Mouse (Mus musculus) megakaryocyte, embryonic 14.5 days (primary cell): ENCODE results near the gene Vps13d. TPM values are rescaled to one million over a fixed set of nuclear protein-coding genes. Genes with fewer than 3 reads are reported as not detected.
"Not testable (repeated sequence)": the region's sequence is repeated elsewhere in the genome, so short reads cannot be mapped to it uniquely, and the experiment has no call there.

Source experiments
- H3K27me3 ChIP-seq: replicated peaks from 2 replicates; pipeline ENCODE3; 2012; ENCODE audit warnings: inconsistent platforms
- H3K36me3 ChIP-seq: replicated peaks from 2 replicates; pipeline ENCODE3; 2012; ENCODE audit warnings: low read length, inconsistent platforms, mixed read lengths
- H3K4me1 ChIP-seq: 2 replicates; pipeline ENCODE4 v1.6.1; 2012; ENCODE audit warnings: inconsistent platforms
- H3K4me3 ChIP-seq: replicated peaks from 2 replicates; pipeline ENCODE3; 2012; ENCODE audit warnings: moderate library complexity, mild to moderate bottlenecking, inconsistent platforms
- H3K9me3 ChIP-seq: 2 replicates; pipeline ENCODE4 v1.6.1; 2012; ENCODE audit warnings: inconsistent platforms
- FLI1 ChIP-seq: IDR thresholded peaks from 2 replicates; pipeline ENCODE4 v1.6.1; 2012; ENCODE audit warnings: low read length, inconsistent platforms, mixed read lengths
- GATA1 ChIP-seq: IDR thresholded peaks from 3 replicates; pipeline ENCODE4 v1.6.1; 2012; ENCODE audit warnings: mixed read lengths, low read length, inconsistent platforms, borderline replicate concordance
- polyA plus RNA-seq: library from polyadenylated mRNA; stranded (reverse); fragments of >175 nt; gene quantifications from 2 replicates; pipeline ENCODE4 v1.2.3, GENCODE M21; 2012; ENCODE audit warnings: low replicate concordance; ENCODE audit not compliant: insufficient read depth

The Vps13d gene
- polyA plus RNA-seq, 1 experiment = 20.6 TPM

DNA sequence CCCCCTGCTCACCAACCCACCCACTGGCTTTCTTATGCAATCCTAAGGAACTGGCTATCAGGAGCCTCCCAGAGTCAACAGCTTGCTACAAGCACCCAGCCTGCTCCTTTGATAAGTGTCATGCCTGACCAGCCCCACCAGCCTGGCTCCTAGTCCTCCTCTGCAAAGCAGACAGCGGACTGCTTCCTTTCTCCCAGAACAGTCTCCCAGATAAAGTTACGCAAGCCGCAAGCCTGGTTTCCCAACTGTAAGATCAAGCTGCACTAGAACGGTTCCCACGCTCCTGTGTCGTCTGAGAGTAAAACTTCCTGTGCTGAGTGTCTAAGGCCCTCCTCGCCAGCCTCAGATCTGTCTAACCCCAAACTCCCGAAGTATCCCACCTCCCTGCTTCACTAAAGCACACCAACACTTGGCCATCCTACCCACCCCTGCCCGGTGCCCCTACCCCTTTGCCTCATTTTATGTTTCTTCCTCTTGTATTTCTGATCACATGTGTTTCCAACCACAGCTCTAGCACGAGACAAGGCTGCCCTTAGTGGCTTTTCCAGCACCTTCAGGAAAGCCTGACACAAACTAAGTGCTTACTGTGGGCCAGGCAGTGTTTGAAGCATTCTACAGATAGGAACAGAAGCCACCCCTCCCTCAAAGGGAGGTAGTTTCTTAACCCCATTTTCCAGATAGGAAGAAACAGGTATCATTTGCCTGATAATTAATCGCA, 5.3 kb upstream of the Vps13d start:
- H3K9me3 ChIP-seq = no peaks in the 10 kb centered on the region
- peak overlapping the region; percentile 82 for H3K4me3 ChIP-seq
- no peaks in the 10 kb centered on the region for H3K36me3 ChIP-seq
- H3K4me1 ChIP-seq = peaks cover 60% of the 10 kb centered on the region
- no peaks in the 10 kb centered on the region for H3K27me3 ChIP-seq
- TF ChIP-seq FLI1 (no peak), GATA1 (0 out of 3 replicates have a peak, but pooled peaks have one; percentile 22)

DNA sequence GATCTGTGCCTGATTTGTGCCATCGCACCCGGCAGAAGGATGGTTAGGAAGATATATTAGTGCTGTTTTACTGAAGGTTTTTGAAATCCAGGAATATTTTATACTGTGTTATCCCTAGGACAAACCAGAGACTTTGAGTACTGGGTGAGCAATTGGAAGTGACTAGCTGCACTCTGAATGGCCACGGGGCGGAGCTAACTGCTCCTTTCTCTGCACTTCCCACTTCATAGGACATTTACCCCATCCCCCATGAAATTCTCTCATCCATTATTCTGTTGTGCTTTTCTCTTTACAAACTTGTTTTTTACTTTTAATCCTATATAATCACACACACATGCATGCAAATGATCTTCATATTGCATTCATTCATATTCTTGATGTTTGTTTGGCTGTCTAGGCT, 1.8 kb upstream of the Vps13d start:
- Histone ChIP-seq H3K36me3 (peaks cover 11% of the 10 kb centered on the region), H3K27me3 (no peaks in the 10 kb centered on the region), H3K4me1 (peaks cover 76% of the 10 kb centered on the region), H3K9me3 (no peaks in the 10 kb centered on the region), H3K4me3 (no peak overlapping the region)
- TF ChIP-seq FLI1 = no peak
- no peak for TF ChIP-seq GATA1

DNA sequence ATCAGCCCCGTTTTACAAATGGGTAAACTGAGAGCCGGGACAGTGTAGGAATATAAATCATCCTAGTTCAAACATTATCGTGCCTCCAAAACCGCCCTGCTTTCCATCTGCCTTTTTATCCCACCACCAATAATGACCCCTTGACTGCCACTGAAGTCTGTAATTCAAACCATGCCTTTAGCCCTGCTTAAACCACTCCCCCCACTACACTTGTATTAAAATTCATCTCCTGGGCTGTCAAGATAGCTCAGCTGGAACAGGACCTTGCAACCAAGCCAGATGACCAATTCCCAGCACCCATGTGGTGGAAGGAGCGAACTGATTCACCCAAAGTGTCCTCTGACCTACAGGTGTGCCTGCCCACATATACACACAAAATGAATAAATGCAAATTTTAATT, 367 bp upstream of the Vps13d start:
- Histone ChIP-seq H3K4me1 (peaks cover 74% of the 10 kb centered on the region), H3K9me3 (no peaks in the 10 kb centered on the region), H3K27me3 (no peaks in the 10 kb centered on the region), H3K4me3 (peak overlapping the region; percentile 99), H3K36me3 (peaks cover 25% of the 10 kb centered on the region)
- TF ChIP-seq FLI1 (no peak), GATA1 (no peak)

DNA sequence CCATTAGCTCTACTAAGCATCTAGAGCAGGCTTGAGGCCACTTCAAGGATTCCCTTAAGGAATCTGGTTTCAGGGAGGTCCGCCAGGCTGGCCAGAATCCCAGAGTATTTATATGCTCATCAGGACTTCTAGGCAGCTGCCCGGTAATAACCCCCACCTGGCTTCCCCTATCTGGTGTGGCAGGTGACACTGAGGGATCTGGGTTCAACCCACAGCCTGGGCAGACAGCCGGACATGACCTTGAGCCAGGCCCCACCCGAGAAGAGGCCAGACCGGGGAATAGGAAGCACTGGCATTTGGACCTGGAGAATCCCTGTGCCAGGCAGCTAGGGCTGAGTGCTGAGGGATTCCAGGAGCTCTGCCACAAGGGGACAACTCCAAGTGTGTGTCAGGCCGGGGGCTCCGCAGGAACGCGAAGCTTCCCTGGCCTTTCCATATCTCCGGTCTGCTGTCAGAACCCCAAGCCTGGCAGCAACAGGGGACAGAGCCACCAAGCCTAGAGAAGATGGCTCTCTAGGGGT, 754 bp downstream of the Vps13d start:
- H3K9me3 ChIP-seq = no peaks in the 10 kb centered on the region
- peaks cover 74% of the 10 kb centered on the region for H3K4me1 ChIP-seq
- peak overlapping the region; percentile 99 for H3K4me3 ChIP-seq
- peaks cover 37% of the 10 kb centered on the region for H3K36me3 ChIP-seq
- no peak for TF ChIP-seq GATA1
- TF ChIP-seq FLI1 = no peak
- no peaks in the 10 kb centered on the region for H3K27me3 ChIP-seq

DNA sequence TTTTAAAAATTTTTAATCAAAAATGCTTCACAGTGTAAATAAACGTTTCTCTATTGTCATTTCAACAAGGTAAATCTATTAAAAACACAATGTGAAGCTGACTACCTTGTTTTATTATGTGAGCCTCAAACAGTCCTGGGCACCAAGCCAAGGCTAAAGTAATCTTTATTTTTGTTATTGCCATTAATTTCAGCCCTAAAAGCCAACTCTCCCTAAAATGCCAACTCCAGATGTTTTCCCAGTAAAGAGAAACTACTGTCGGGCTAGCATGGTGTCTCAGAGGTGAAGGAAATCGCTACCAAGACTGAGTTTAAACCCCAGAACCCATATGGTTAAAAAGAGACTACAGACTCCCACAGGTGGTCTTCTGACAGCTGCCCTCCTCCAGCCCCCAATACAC, 1.4 kb downstream of the Vps13d start:
- Histone ChIP-seq H3K4me3 (peak overlapping the region; percentile 99), H3K27me3 (no peaks in the 10 kb centered on the region), H3K36me3 (peaks cover 42% of the 10 kb centered on the region), H3K9me3 (no peaks in the 10 kb centered on the region), H3K4me1 (peaks cover 77% of the 10 kb centered on the region)
- TF ChIP-seq FLI1 (no peak), GATA1 (no peak)

DNA sequence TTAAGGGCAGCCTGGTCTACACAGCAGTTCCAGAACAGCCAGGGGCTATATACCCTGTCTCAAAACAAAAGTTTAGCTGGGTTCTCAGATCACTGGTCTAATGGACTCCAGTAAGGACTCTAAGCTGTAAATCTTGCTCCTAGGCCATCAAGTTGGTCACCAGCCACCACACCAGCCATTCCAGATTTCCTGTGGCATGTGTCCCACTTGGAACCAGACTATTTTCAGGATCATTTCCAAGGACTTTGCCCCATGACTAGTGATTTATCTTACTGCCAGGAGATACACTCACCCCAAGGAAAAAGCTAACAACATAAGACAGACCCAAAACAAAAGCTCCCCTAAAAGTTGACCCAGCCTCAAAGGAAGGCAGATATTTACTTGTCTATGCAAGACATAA, 2.1 kb downstream of the Vps13d start:
- TF ChIP-seq FLI1 (no peak), GATA1 (no peak)
- Histone ChIP-seq H3K4me1 (peaks cover 80% of the 10 kb centered on the region), H3K9me3 (no peaks in the 10 kb centered on the region), H3K36me3 (peaks cover 48% of the 10 kb centered on the region), H3K27me3 (no peaks in the 10 kb centered on the region), H3K4me3 (peak overlapping the region; percentile 31)

DNA sequence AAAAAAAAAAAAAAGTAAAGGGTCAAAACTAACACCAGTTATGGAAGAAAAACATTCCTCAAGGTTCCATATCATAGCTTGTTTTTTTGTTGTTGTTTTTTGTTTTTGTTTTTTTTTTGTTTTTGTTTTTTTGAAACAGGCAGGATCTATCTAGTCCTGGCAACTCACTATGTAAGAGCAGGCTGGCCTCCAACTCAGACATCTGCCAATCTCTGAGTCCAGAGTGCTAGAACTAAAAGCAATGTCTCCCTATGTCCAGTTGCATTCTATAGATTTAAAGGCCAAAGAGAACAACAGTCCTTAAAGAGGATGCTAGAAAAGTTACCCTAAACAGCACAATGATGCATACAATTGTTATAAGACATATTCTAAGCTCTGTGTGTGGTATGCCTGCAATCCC, 6.2 kb downstream of the Vps13d start:
- no peaks in the 10 kb centered on the region for H3K27me3 ChIP-seq
- H3K9me3 ChIP-seq = no peaks in the 10 kb centered on the region
- H3K36me3 ChIP-seq = peaks cover 85% of the 10 kb centered on the region
- H3K4me1 ChIP-seq = peaks cover 90% of the 10 kb centered on the region
- no peak for TF ChIP-seq FLI1
- no peak for TF ChIP-seq GATA1
- no peak overlapping the region for H3K4me3 ChIP-seq

DNA sequence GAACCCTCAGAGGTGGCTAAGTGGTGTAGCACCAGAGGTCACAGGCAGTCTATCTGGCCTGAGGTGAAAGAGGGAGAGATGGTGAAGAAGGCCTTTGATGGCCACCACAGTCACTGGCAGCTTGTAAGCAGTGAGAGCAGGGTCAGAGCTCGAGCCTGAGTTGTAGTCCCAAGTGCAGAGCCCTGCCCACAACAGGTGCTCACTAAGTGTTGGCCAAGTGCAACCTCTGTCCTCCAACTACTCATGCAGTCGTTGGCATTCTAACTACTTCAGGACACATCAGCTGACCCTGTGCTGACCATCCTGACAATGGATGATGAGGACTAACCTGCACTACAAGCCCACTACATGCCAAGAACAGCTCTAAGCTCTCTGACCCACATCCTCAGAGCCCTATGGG, 7.2 kb downstream of the Vps13d start:
- no peak for TF ChIP-seq FLI1
- TF ChIP-seq GATA1 = no peak

DNA sequence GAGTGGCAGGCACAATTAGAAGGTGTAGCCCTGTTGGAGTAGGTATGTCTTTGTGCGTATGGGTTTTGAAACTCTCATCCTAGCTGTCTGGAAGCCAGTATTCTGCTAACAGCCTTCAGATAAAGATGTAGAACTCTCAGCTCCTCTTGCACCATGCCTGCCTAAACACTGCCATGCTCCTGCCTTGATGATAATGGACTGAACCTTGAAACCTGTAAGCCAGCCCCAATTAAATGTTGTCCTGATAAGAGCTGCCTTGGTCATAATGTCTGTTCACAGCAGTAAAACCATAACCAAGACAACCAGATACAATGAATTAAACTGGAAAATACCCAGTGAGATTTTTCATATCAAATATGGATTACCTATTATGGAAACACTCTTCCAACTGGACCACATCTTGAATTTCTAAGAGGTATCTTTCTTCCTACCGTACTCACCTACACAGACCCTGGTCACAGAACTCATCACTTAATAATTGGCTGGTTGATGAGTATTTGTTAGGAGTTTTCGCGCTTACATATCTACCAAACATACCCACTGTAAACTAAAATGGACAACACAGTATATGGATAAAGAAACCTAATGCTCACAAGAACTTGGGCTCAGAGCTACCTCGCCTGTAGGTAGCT, 15.8 kb downstream of the Vps13d start:
- Histone ChIP-seq H3K9me3 (no peaks in the 10 kb centered on the region), H3K27me3 (no peaks in the 10 kb centered on the region), H3K36me3 (peaks cover 93% of the 10 kb centered on the region), H3K4me3 (no peak overlapping the region), H3K4me1 (peaks cover 42% of the 10 kb centered on the region)
- TF ChIP-seq GATA1 (no peak), FLI1 (no peak)

More for the DNA sequence above, 7.2 kb downstream of the Vps13d start:
- Histone ChIP-seq H3K27me3 (no peaks in the 10 kb centered on the region), H3K4me3 (peak overlapping the region; percentile 33), H3K36me3 (peaks cover 93% of the 10 kb centered on the region), H3K4me1 (peaks cover 85% of the 10 kb centered on the region), H3K9me3 (no peaks in the 10 kb centered on the region)

DNA sequence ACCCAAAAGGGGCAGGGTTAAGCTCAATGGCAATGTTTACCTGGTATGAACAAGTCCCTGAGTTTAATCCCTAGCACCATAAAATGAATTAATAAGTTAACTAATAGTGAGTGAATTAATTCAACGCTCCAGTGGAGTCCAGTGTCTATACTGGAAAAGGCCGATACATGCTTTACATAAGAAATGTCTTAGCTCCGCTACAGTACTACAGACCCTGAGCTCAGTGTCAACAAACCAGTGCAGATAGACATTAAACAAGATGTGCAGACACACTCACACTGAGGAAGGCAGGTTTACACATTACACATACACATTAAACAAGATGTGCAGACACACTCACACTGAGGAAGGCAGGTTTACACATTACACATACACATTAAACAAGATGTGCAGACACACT, 29.3 kb downstream of the Vps13d start:
- H3K36me3 ChIP-seq = peaks cover 97% of the 10 kb centered on the region

More for the DNA sequence above, 29.3 kb downstream of the Vps13d start:
- H3K4me1 ChIP-seq, H3K27me3 ChIP-seq, H3K9me3 ChIP-seq, H3K4me3 ChIP-seq: not testable (repeated sequence)
